Mouse (Mus musculus): ENCODE data around the gene Dstyk. TPM values are rescaled to one million over a fixed set of nuclear protein-coding genes. Genes with fewer than 3 reads are reported as not detected.
A peak's percentile ranks its signal among the peaks of the same experiment; 100 is the strongest.

The Dstyk gene
- polyA plus RNA-seq, 1 experiment from 2014 or later: 15.2 TPM

DNA sequence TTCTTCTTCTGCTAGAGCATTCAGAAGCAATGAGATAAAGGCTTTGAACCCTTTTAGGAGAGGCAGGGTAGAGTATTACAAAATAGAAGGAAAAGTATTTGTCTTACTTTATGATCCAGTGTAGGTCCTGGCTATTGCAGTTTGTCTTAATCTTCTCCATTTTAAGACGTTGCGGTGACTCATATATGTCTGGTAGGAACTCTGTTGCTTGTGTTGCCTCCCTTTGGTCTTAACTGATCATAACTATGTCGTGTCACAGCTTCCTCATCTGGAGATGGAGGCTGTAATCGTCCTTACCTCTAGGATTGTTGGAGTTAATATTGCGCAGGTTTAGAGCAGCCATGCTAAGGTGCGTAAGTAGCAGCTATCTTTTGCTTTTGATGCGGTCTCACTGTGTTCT lies 3.3 kb downstream of the Dstyk start:
- Histone ChIP-seq H3K4me1 (ENCODE audit: control insufficient read depth, insufficient read depth, low read length) (no peaks in the 10 kb centered on the region), H3K9ac (ENCODE audit: low read length) (no peak overlapping the region), H3K27ac (replicated peaks; ENCODE audit: low read depth, low read length) (no peak overlapping the region), H3K36me3 (ENCODE audit: control insufficient read depth, insufficient read depth, low read length) (no peaks in the 10 kb centered on the region), H3K4me2 (ENCODE audit: low read depth, severe bottlenecking) (no peak overlapping the region), H3K9me3 (ENCODE audit: control insufficient read depth, low read length) (no peaks in the 10 kb centered on the region), H3K4me3 (ENCODE audit: low read depth, low read length) (no peak overlapping the region), H3K27me3 (ENCODE audit: control insufficient read depth, insufficient read depth, low read length) (no peaks in the 10 kb centered on the region)
- no peak for DNase-seq (ENCODE audit: low spot score)
- WGBS: 87% methylated on average over 7 of the region's 7 CpGs
- no peak for ATAC-seq (ENCODE audit: insufficient number of reproducible peaks, low FRiP score, low TSS enrichment, low read depth)

DNA sequence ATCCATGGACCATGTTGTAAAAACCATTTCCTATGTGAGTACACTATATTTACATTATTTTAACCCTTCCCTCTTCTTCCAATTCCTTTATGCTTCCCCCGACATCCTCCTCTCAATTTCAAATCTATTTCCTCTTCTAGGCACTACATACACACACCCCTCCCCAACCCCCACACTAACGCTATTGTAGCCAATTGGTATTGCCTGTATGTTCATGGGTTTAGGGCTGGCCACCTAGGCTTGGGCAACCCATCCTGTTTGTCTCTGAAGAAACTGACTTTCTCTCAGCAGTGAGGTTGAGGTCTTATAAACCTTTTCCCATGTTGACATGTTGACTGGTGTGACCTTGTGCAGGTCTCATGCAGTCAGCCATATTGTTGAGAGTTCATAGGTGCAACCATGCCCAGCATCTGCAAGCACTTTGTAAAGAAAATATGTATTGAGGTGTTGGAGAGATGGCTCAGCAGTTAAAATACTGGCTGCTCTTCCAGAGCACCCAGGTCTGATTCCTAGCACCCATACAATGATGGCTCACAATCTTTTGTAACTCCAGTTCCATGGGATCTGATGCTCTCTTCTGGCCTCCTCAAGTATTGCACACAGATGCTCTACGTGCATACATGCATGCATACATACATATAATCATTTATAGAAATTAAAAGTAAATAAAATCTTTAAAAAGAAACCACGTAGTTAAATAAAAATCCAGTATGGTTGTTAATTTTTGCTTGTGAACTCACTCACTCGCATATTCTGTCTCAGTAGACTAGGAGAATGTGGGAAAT lies 5.7 kb downstream of the Dstyk start:
- Histone ChIP-seq H3K27me3 (ENCODE audit: control insufficient read depth, insufficient read depth, low read length) (no peaks in the 10 kb centered on the region), H3K27ac (replicated peaks; ENCODE audit: low read depth, low read length) (no peak overlapping the region), H3K4me3 (ENCODE audit: low read depth, low read length) (no peak overlapping the region), H3K36me3 (ENCODE audit: control insufficient read depth, insufficient read depth, low read length) (no peaks in the 10 kb centered on the region), H3K4me2 (ENCODE audit: low read depth, severe bottlenecking) (no peak overlapping the region), H3K9ac (ENCODE audit: low read length) (no peak overlapping the region), H3K9me3 (ENCODE audit: control insufficient read depth, low read length) (no peaks in the 10 kb centered on the region), H3K4me1 (ENCODE audit: control insufficient read depth, insufficient read depth, low read length) (no peaks in the 10 kb centered on the region)
- WGBS: 91% methylated on average over 5 of the region's 5 CpGs
- DNase-seq (ENCODE audit: low spot score) (no peak), ATAC-seq (ENCODE audit: insufficient number of reproducible peaks, low FRiP score, low TSS enrichment, low read depth) (no peak)

GRCm38 (mm10) chr1:132425600-132425999 lies 8.2 kb downstream of the Dstyk start:
- peaks cover 2% of the 10 kb centered on the region; the same call in 1 of the 2 replicates for H3K4me1 ChIP-seq (ENCODE audit: control insufficient read depth, insufficient read depth, low read length)
- H3K9ac ChIP-seq (ENCODE audit: low read length): no peak overlapping the region
- no peaks in the 10 kb centered on the region for H3K36me3 ChIP-seq (ENCODE audit: control insufficient read depth, insufficient read depth, low read length)
- DNase-seq (ENCODE audit: low spot score) (no peak), ATAC-seq (ENCODE audit: insufficient number of reproducible peaks, low FRiP score, low TSS enrichment, low read depth) (no peak)
- no peaks in the 10 kb centered on the region for H3K27me3 ChIP-seq (ENCODE audit: control insufficient read depth, insufficient read depth, low read length)
- H3K4me3 ChIP-seq (ENCODE audit: low read depth, low read length): no peak overlapping the region
- no peaks in the 10 kb centered on the region for H3K9me3 ChIP-seq (ENCODE audit: control insufficient read depth, low read length)
- no peak overlapping the region for H3K4me2 ChIP-seq (ENCODE audit: low read depth, severe bottlenecking)
- H3K27ac ChIP-seq (replicated peaks; ENCODE audit: low read depth, low read length): no peak overlapping the region

- no peak for ATAC-seq (ENCODE audit: insufficient number of reproducible peaks, low FRiP score, low TSS enrichment, low read depth)
- Histone ChIP-seq H3K4me1 (ENCODE audit: control insufficient read depth, insufficient read depth, low read length) (peaks cover 10% of the 10 kb centered on the region), H3K4me3 (ENCODE audit: low read depth, low read length) (no peak overlapping the region), H3K36me3 (ENCODE audit: control insufficient read depth, insufficient read depth, low read length) (peaks cover 2% of the 10 kb centered on the region; the same call in 1 of the 2 replicates), H3K27ac (replicated peaks; ENCODE audit: low read depth, low read length) (no peak overlapping the region), H3K27me3 (ENCODE audit: control insufficient read depth, insufficient read depth, low read length) (no peaks in the 10 kb centered on the region), H3K4me2 (ENCODE audit: low read depth, severe bottlenecking) (no peak overlapping the region), H3K9ac (ENCODE audit: low read length) (no peak overlapping the region), H3K9me3 (ENCODE audit: control insufficient read depth, low read length) (no peaks in the 10 kb centered on the region)
- 23% methylated on average over 3 of the region's 3 CpGs for WGBS
- DNase-seq (ENCODE audit: low spot score): peak; percentile 28
Measured at GRCm38 (mm10) chr1:132430818-132431217, 13.5 kb downstream of the Dstyk start.

DNA sequence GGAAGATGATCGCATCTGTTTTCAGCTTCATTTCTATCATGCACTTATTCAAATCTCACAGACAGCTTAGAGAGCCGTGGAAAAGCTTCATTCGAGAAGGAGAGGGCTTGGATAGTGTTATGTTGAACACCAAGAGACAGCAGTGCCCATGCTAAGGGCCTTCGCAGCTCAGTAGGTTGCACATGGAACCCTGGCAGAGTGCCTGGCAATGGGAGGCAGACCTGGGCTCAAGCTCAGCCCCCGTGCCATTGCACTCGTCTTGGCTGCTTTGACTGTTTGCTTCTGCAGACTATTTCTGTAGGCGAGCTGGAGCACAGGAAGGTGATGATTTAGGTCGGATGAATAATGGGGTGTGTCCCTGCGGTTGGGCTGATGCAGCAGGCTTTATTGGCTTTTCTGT lies 14.4 kb downstream of the Dstyk start:
- Histone ChIP-seq H3K9me3 (ENCODE audit: control insufficient read depth, low read length) (no peaks in the 10 kb centered on the region), H3K27me3 (ENCODE audit: control insufficient read depth, insufficient read depth, low read length) (no peaks in the 10 kb centered on the region), H3K4me3 (ENCODE audit: low read depth, low read length) (no peak overlapping the region), H3K9ac (ENCODE audit: low read length) (no peak overlapping the region), H3K27ac (replicated peaks; ENCODE audit: low read depth, low read length) (no peak overlapping the region; the same call in 1 of the 2 replicates), H3K4me1 (ENCODE audit: control insufficient read depth, insufficient read depth, low read length) (peaks cover 10% of the 10 kb centered on the region), H3K36me3 (ENCODE audit: control insufficient read depth, insufficient read depth, low read length) (peaks cover 2% of the 10 kb centered on the region; the same call in 1 of the 2 replicates), H3K4me2 (ENCODE audit: low read depth, severe bottlenecking) (no peak overlapping the region)
- ATAC-seq (ENCODE audit: insufficient number of reproducible peaks, low FRiP score, low TSS enrichment, low read depth): no peak
- WGBS: 52% methylated on average over 9 of the region's 9 CpGs
- no peak for DNase-seq (ENCODE audit: low spot score)

- Histone ChIP-seq H3K4me3 (ENCODE audit: low read depth, low read length) (no peak overlapping the region), H3K27ac (replicated peaks; ENCODE audit: low read depth, low read length) (no peak overlapping the region), H3K9ac (ENCODE audit: low read length) (no peak overlapping the region), H3K36me3 (ENCODE audit: control insufficient read depth, insufficient read depth, low read length) (peaks cover 2% of the 10 kb centered on the region; the same call in 1 of the 2 replicates), H3K4me1 (ENCODE audit: control insufficient read depth, insufficient read depth, low read length) (peaks cover 10% of the 10 kb centered on the region), H3K9me3 (ENCODE audit: control insufficient read depth, low read length) (no peaks in the 10 kb centered on the region), H3K27me3 (ENCODE audit: control insufficient read depth, insufficient read depth, low read length) (no peaks in the 10 kb centered on the region), H3K4me2 (ENCODE audit: low read depth, severe bottlenecking) (no peak overlapping the region)
- DNase-seq (ENCODE audit: low spot score) (no peak), ATAC-seq (ENCODE audit: insufficient number of reproducible peaks, low FRiP score, low TSS enrichment, low read depth) (no peak)
- WGBS: 76% methylated on average over 5 of the region's 5 CpGs
Measured at GRCm38 (mm10) chr1:132433349-132433748, 16.0 kb downstream of the Dstyk start.

DNA sequence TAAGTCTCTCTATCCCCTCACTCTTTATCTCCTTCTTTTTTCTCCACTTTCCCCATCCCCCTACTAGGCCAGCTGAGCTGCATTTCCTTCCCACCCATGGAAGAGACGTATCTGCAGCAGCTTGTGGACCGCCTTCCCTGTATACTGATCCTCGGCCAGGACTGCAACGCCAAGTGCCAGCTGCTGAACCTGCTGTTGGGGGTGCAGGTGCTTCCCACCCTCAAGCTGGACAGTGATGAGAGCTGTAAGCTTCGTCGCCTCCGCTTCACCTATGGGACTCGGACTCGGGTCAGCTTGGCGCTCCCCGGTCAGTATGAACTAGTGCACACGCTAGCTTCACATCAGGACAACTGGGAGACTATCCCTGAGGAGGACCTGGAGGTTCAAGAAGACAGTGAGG lies 16.7 kb downstream of the Dstyk start:
- 95% methylated on average over 12 of the region's 12 CpGs for WGBS
- no peak for ATAC-seq (ENCODE audit: insufficient number of reproducible peaks, low FRiP score, low TSS enrichment, low read depth)
- no peak overlapping the region for H3K27ac ChIP-seq (replicated peaks; ENCODE audit: low read depth, low read length)
- DNase-seq (ENCODE audit: low spot score): no peak
- H3K36me3 ChIP-seq (ENCODE audit: control insufficient read depth, insufficient read depth, low read length): peaks cover 2% of the 10 kb centered on the region; the same call in 1 of the 2 replicates
- peaks cover 10% of the 10 kb centered on the region for H3K4me1 ChIP-seq (ENCODE audit: control insufficient read depth, insufficient read depth, low read length)
- H3K9me3 ChIP-seq (ENCODE audit: control insufficient read depth, low read length): no peaks in the 10 kb centered on the region
- H3K4me3 ChIP-seq (ENCODE audit: low read depth, low read length): no peak overlapping the region
- H3K4me2 ChIP-seq (ENCODE audit: low read depth, severe bottlenecking): no peak overlapping the region
- H3K27me3 ChIP-seq (ENCODE audit: control insufficient read depth, insufficient read depth, low read length): no peaks in the 10 kb centered on the region
- no peak overlapping the region for H3K9ac ChIP-seq (ENCODE audit: low read length)

DNA sequence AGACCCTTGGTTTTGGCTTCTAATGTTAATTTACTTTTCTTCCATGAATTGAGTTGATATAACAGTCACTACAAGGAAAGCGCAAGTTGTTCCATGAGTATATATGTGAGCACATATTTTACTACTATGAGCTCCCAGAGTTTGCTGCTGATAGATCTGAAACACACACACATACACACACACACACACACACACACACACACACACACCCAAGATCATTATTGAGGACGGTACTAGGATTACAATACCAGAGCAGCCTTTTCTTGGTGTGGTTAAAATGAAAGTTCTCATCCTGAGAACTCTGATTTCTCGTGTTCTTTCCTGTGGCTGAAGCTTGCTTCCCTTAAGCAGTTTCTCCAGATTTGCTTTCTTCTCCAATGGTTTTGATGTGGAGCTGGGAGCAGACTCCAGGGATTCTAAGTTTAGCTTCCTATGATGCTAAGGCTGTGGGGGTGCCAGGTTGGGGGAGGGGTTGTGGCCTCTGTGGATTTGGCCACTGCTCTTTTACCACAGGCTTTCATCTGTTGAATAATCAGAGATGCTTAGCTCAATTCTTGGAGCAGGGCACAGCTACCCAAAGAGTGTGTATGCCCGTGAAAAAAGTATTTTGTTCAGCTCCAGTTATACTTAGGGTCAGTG lies 19.1 kb downstream of the Dstyk start:
- Histone ChIP-seq H3K27me3 (ENCODE audit: control insufficient read depth, insufficient read depth, low read length) (no peaks in the 10 kb centered on the region), H3K27ac (replicated peaks; ENCODE audit: low read depth, low read length) (no peak overlapping the region), H3K36me3 (ENCODE audit: control insufficient read depth, insufficient read depth, low read length) (peaks cover 9% of the 10 kb centered on the region), H3K4me3 (ENCODE audit: low read depth, low read length) (no peak overlapping the region), H3K4me2 (ENCODE audit: low read depth, severe bottlenecking) (no peak overlapping the region), H3K9ac (ENCODE audit: low read length) (no peak overlapping the region), H3K9me3 (ENCODE audit: control insufficient read depth, low read length) (no peaks in the 10 kb centered on the region), H3K4me1 (ENCODE audit: control insufficient read depth, insufficient read depth, low read length) (peaks cover 4% of the 10 kb centered on the region; the same call in 1 of the 2 replicates)
- 81% methylated on average over 4 of the region's 4 CpGs for WGBS
- no peak for ATAC-seq (ENCODE audit: insufficient number of reproducible peaks, low FRiP score, low TSS enrichment, low read depth)
- DNase-seq (ENCODE audit: low spot score): no peak

Measured in limb, embryonic 11.5 days (tissue).